Mouse (Mus musculus): ENCODE data around the gene Agtrap. TPM values are rescaled to one million over a fixed set of nuclear protein-coding genes. Genes with fewer than 3 reads are reported as not detected.

Gene Agtrap
- polyA plus RNA-seq, 1 experiment from 2014 or later = 14.2 TPM

DNA sequence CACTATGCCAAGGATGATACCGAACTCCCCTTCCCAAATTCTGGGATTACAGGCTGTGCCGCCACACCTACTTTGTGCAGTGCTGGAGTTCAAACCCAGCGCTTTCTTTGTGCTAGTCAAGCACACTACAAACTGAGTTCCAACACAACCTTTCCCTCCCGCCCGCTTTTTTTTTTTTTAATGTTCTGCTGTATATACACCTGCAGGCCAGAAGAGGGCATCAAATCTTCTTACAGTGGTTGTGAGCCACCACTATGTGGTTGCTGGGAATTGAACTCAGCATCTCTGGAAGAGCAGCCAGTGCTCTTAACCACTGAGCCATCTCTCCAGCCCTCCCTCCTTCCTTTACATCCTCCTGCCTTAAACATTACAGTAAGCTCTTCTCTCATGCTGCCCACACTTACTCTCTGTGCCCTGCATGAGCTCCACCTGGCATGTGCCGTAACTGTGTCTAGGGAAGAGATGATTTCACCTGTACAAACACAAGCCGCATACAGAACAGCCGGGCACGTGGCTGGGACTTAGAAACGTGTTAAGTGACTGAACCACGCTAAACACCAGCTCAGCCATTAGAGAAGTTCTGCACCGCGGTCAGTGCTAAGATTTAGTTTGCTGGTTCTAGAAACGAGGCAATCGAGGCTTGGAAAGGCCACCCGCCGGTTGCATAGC lies 13.2 kb downstream of the Agtrap start:
- Histone ChIP-seq H3K36me3 (peaks cover under 1% of the 10 kb centered on the region; the same call in 1 of the 2 replicates), H3K27ac (replicated peaks) (no peak overlapping the region), H3K9me3 (replicated peaks) (no peaks in the 10 kb centered on the region), H3K4me3 (replicated peaks) (peak overlapping the region; percentile 38), H3K27me3 (no peaks in the 10 kb centered on the region), H3K4me1 (peaks cover 6% of the 10 kb centered on the region; the same call in 1 of the 2 replicates), H3K9ac (no peak overlapping the region), H3K4me2 (replicated peaks) (peak overlapping the region; percentile 51)
- 49% methylated on average over 17 of the region's 17 CpGs for WGBS
- no peak for ATAC-seq (ENCODE audit: insufficient number of reproducible peaks, low FRiP score, low TSS enrichment, low read depth)

DNA sequence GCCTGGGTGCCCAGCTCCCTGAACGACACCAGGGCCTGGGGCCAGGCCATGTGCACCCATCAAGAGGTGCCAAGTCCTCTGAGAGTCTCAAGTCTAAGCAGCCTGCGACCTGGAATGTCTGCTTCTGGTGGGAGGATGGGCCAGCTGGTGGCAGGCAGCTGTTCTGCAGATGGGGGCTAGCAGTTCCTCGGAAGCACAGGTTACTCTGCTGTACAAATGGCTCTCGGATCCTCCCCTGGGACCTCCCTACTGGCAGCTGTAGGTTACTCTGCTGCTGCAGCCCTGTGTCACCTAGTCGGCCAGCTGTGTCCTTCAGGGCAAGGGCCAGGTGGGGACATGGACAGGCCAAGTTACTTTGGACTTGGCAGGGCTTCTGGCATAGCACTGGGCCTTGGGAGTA lies 16.3 kb downstream of the Agtrap start:
- Histone ChIP-seq H3K27me3 (no peaks in the 10 kb centered on the region), H3K36me3 (no peaks in the 10 kb centered on the region), H3K27ac (replicated peaks) (no peak overlapping the region), H3K4me1 (peaks cover 6% of the 10 kb centered on the region; the same call in 1 of the 2 replicates), H3K9ac (no peak overlapping the region), H3K4me3 (replicated peaks) (no peak overlapping the region), H3K4me2 (replicated peaks) (no peak overlapping the region), H3K9me3 (replicated peaks) (no peaks in the 10 kb centered on the region)
- no peak for ATAC-seq (ENCODE audit: insufficient number of reproducible peaks, low FRiP score, low TSS enrichment, low read depth)
- WGBS = 56% methylated on average over 5 of the region's 5 CpGs

GRCm38 (mm10) chr4:148069602-148070218 lies 18.1 kb downstream of the Agtrap start:
- no peak overlapping the region for H3K9ac ChIP-seq
- H3K36me3 ChIP-seq = no peaks in the 10 kb centered on the region
- no peak overlapping the region for H3K27ac ChIP-seq (replicated peaks)
- ATAC-seq (ENCODE audit: insufficient number of reproducible peaks, low FRiP score, low TSS enrichment, low read depth) = no peak
- H3K27me3 ChIP-seq = no peaks in the 10 kb centered on the region
- peaks cover 10% of the 10 kb centered on the region; the same call in 1 of the 2 replicates for H3K4me1 ChIP-seq
- no peaks in the 10 kb centered on the region for H3K9me3 ChIP-seq (replicated peaks)
- no peak overlapping the region for H3K4me2 ChIP-seq (replicated peaks)
- WGBS = 81% methylated on average over 9 of the region's 9 CpGs
- no peak overlapping the region for H3K4me3 ChIP-seq (replicated peaks)

DNA sequence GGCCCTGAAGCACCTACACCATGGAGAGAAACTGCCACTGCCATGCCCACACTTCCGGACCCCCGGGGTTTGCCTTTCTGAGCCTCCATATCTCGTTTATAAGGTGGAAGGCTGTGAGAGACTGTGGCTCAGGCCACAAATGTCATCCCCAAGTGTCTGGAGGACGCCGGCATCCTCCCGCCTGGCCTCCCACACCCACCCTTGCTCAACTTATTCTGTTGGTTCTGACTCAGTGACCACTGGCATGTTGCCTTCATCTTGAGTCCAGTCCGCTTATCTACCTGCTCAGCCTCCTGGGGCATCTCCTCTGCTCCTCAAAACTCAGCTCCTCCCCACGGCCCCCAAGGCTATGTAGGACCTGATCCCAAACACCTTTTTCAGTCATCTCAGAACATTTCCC lies 20.5 kb downstream of the Agtrap start:
- 90% methylated on average over 8 of the region's 8 CpGs for WGBS
- Histone ChIP-seq H3K4me3 (replicated peaks) (no peak overlapping the region), H3K27ac (replicated peaks) (no peak overlapping the region), H3K4me2 (replicated peaks) (no peak overlapping the region), H3K27me3 (no peaks in the 10 kb centered on the region), H3K9me3 (replicated peaks) (no peaks in the 10 kb centered on the region), H3K4me1 (peaks cover 10% of the 10 kb centered on the region; the same call in 1 of the 2 replicates), H3K36me3 (no peaks in the 10 kb centered on the region), H3K9ac (no peak overlapping the region)
- ATAC-seq (ENCODE audit: insufficient number of reproducible peaks, low FRiP score, low TSS enrichment, low read depth) = no peak

- Histone ChIP-seq H3K27ac (replicated peaks) (no peak overlapping the region), H3K27me3 (no peaks in the 10 kb centered on the region), H3K36me3 (no peaks in the 10 kb centered on the region), H3K4me1 (peaks cover 9% of the 10 kb centered on the region; the same call in 1 of the 2 replicates), H3K9ac (no peak overlapping the region), H3K4me3 (replicated peaks) (no peak overlapping the region), H3K4me2 (replicated peaks) (no peak overlapping the region), H3K9me3 (replicated peaks) (no peaks in the 10 kb centered on the region)
- 51% methylated on average over 9 of the region's 9 CpGs for WGBS
- no peak for ATAC-seq (ENCODE audit: insufficient number of reproducible peaks, low FRiP score, low TSS enrichment, low read depth)
These were observed 21.5 kb downstream of the Agtrap start for GRCm38 (mm10) chr4:148066401-148066744.

DNA sequence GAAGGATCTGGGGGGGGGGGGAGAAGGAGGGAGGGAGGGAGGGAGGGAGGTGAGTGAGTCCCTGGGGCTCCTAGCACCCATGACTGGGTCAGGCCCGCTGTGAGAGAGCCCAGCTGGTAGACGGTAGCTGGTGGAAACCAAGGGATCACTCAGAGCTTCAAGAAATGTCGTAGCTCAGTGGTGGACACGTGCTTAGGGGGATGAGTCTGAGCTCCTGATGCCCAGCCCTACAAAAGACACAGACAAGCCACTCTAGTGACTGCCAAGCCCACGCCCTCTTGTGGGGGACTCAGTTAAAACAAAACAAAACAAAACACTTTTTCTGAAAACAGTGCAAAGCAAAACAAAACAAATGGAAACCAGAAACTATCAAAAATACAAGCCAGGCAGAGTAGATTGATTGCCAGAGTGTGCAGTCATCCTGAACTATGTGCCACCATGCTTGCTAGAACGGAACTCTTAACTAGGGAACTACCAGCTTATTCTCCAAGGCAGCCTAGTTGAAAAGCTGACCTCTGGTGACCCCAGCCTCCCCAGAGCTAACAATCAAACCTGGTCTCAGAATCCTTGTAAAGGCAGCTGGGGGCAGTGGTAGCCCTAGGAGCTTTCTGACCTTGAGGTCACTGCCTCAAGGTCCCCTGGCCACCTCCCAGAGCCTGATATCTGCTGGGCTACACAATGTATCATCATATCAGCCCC lies 22.0 kb downstream of the Agtrap start:
- H3K9me3 ChIP-seq (replicated peaks) = no peaks in the 10 kb centered on the region
- no peak for ATAC-seq (ENCODE audit: insufficient number of reproducible peaks, low FRiP score, low TSS enrichment, low read depth)
- 41% methylated on average over 6 of the region's 6 CpGs for WGBS
- 0 out of 2 replicates have a peak, but pooled peaks cover 8% of the 10 kb centered on the region for H3K4me1 ChIP-seq
- no peak overlapping the region for H3K27ac ChIP-seq (replicated peaks)
- H3K36me3 ChIP-seq = no peaks in the 10 kb centered on the region
- no peak overlapping the region for H3K4me3 ChIP-seq (replicated peaks)
- H3K4me2 ChIP-seq (replicated peaks) = no peak overlapping the region
- H3K27me3 ChIP-seq = no peaks in the 10 kb centered on the region
- no peak overlapping the region for H3K9ac ChIP-seq

DNA sequence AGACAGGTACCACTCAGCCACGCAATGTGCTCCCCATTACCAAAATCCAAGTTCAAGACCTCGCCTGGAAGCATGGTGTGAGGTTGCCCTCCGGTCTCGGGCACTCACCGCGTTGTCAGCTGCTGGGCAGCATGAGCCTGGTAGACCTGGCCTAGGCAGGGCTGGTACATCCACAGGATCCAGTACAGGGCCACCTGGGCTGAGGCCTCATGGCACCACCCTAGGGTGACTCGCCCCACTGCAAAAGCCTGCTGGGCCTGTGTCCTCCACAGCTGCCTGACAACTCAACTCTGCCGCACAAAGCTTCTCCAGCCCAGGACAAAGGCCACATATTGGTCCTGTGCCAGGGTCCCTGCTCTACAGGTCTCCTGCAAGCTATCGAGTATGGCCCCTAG lies 26.7 kb downstream of the Agtrap start:
- 0 out of 2 replicates have a peak, but pooled peaks cover 4% of the 10 kb centered on the region for H3K4me1 ChIP-seq
- no peaks in the 10 kb centered on the region for H3K9me3 ChIP-seq (replicated peaks)
- no peak for ATAC-seq (ENCODE audit: insufficient number of reproducible peaks, low FRiP score, low TSS enrichment, low read depth)
- H3K36me3 ChIP-seq = peaks cover 28% of the 10 kb centered on the region
- no peak overlapping the region for H3K9ac ChIP-seq
- no peak overlapping the region for H3K27ac ChIP-seq (replicated peaks)
- H3K4me3 ChIP-seq (replicated peaks) = no peak overlapping the region
- no peaks in the 10 kb centered on the region for H3K27me3 ChIP-seq
- H3K4me2 ChIP-seq (replicated peaks) = no peak overlapping the region
- WGBS = 87% methylated on average over 9 of the region's 9 CpGs

DNA sequence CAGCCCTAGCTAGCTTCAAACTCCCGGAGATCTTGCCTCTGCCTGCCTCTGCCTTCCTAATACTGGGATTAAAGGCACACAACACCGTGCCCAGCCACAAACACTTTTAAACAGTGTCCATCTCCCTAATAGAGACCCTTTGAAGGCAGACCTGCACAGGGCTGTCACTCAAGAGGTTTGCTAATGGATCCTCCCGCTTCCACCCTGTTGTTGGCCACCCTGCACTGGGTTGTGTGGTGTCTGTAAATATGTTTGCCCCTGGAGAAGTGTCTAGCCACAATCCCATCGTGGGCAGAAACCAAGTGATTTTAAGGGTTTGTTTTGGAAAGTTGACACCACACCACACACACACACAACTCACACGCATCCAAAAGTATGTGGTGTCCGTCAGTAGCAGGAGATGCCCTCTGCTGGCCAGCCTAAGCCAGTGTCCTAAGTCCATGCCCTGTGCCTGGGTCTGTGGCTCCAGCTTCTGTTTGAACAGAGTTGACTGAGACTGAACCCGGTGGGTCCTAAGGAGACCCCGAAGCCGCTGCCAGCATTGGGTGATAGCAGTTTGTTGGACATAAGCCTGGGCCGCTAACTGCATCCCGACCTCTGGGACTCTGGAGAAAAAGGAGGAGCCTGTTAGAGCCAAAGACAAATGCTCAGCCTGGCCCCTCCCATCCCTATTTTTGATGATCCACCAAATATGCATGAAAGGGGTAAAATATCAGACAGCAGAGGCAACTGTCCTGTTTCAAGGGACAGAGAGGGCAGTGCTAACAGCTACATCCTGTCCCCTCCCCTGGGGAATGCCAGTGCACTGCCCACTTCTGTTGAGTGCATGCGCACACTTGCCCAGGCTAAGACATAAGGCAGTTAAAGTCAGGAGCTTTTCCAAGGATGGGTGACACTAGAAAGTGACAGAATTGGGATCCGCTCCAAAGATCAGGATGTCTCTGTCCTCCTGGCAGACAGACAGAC lies 27.4 kb downstream of the Agtrap start:
- 49% methylated on average over 13 of the region's 13 CpGs for WGBS
- Histone ChIP-seq H3K4me2 (replicated peaks) (no peak overlapping the region), H3K4me3 (replicated peaks) (no peak overlapping the region), H3K27ac (replicated peaks) (no peak overlapping the region), H3K27me3 (no peaks in the 10 kb centered on the region), H3K36me3 (peaks cover 35% of the 10 kb centered on the region), H3K9me3 (replicated peaks) (no peaks in the 10 kb centered on the region), H3K9ac (no peak overlapping the region), H3K4me1 (no peaks in the 10 kb centered on the region)
- no peak for ATAC-seq (ENCODE audit: insufficient number of reproducible peaks, low FRiP score, low TSS enrichment, low read depth)

GRCm38 (mm10) chr4:148058993-148059392 lies 28.8 kb downstream of the Agtrap start:
- H3K27me3 ChIP-seq = no peaks in the 10 kb centered on the region
- no peak overlapping the region for H3K4me2 ChIP-seq (replicated peaks)
- peaks cover 47% of the 10 kb centered on the region for H3K36me3 ChIP-seq
- no peaks in the 10 kb centered on the region for H3K9me3 ChIP-seq (replicated peaks)
- H3K4me1 ChIP-seq = no peaks in the 10 kb centered on the region
- H3K9ac ChIP-seq = no peak overlapping the region
- no peak overlapping the region for H3K27ac ChIP-seq (replicated peaks)
- ATAC-seq (ENCODE audit: insufficient number of reproducible peaks, low FRiP score, low TSS enrichment, low read depth) = no peak
- no peak overlapping the region for H3K4me3 ChIP-seq (replicated peaks)
- WGBS = 93% methylated on average over 6 of the region's 6 CpGs

- Histone ChIP-seq H3K9me3 (replicated peaks) (no peaks in the 10 kb centered on the region), H3K9ac (no peak overlapping the region), H3K4me1 (no peaks in the 10 kb centered on the region), H3K36me3 (peaks cover 54% of the 10 kb centered on the region), H3K27me3 (no peaks in the 10 kb centered on the region), H3K4me3 (replicated peaks) (no peak overlapping the region), H3K4me2 (replicated peaks) (no peak overlapping the region), H3K27ac (replicated peaks) (no peak overlapping the region)
- WGBS = 84% methylated on average over 9 of the region's 9 CpGs
- ATAC-seq (ENCODE audit: insufficient number of reproducible peaks, low FRiP score, low TSS enrichment, low read depth) = no peak
These were observed 29.5 kb downstream of the Agtrap start for GRCm38 (mm10) chr4:148058218-148058819.
